Mouse (Mus musculus) liver, postnatal 0 days (tissue): ENCODE measurements at regions not wholly inside any gene's neighbourhood (a gene's known extent, or its start where the extent isn't known, plus 50 kb on each side); places are given as distances from the start of the nearest gene placed in this dataset.

Experiments used
- ATAC-seq: fragments of 200-750 bp; cut with Nextera tagmentation; 2 replicates; pipeline ENCODE4 v1.8.0; 2017; ENCODE audit warnings: mild to moderate bottlenecking, moderate library complexity
- DNase-seq: peaks from one replicate; pipeline ENCODE4 v3.0.0-alpha.2; 2016
- H3K27ac ChIP-seq: fragments of 300-500 bp; sonication (generic); 2 replicates; pipeline ENCODE4 v1.5.1; 2014; ENCODE audit warnings: antibody characterized with exemption, moderate library complexity, mild to moderate bottlenecking, low read depth
- H3K27me3 ChIP-seq: fragments of 300-500 bp; sonication (generic); 2 replicates; pipeline ENCODE4 v1.6.1; 2014; ENCODE audit warnings: low read length, control low read depth, mixed read lengths; ENCODE audit not compliant: insufficient read depth
- H3K36me3 ChIP-seq: fragments of 300-500 bp; sonication (generic); replicated peaks from 2 replicates; pipeline ENCODE4 v1.6.1; 2014; ENCODE audit warnings: mild to moderate bottlenecking, control low read depth, low read length, moderate library complexity, mixed read lengths; ENCODE audit not compliant: insufficient read depth
- H3K4me1 ChIP-seq: fragments of 300-500 bp; sonication (generic); 2 replicates; pipeline ENCODE4 v1.6.1; 2014; ENCODE audit warnings: antibody characterized with exemption, mild to moderate bottlenecking, control low read depth; ENCODE audit not compliant: insufficient read depth
- H3K4me2 ChIP-seq: fragments of 300-500 bp; sonication (generic); 2 replicates; pipeline ENCODE4 v1.6.1; 2014; ENCODE audit warnings: low read depth, mild to moderate bottlenecking, low read length, moderate library complexity, mixed read lengths
- H3K4me3 ChIP-seq: fragments of 300-500 bp; sonication (generic); 2 replicates; pipeline ENCODE4 v1.5.1; 2014; ENCODE audit warnings: low read depth, low read length
- H3K9ac ChIP-seq: fragments of 300-500 bp; sonication (generic); replicated peaks from 2 replicates; pipeline ENCODE4 v1.6.1; 2014; ENCODE audit warnings: mild to moderate bottlenecking, moderate library complexity
- H3K9me3 ChIP-seq: fragments of 300-500 bp; sonication (generic); 2 replicates; pipeline ENCODE4 v1.6.1; 2016; ENCODE audit warnings: mild to moderate bottlenecking, control low read depth, low read length, mixed read lengths
- CTCF ChIP-seq: sonication (generic); IDR thresholded peaks from 2 replicates; pipeline ENCODE4 v1.5.1; 2016; ENCODE audit warnings: antibody characterized with exemption, low read depth
- EP300 ChIP-seq: IDR thresholded peaks from 2 replicates; pipeline ENCODE4 v1.6.1; 2016; ENCODE audit warnings: antibody characterized with exemption, low read depth, mild to moderate bottlenecking
- WGBS: fragments of 180-500 bp; shearing (Covaris S2); extraction: QIAGEN DNeasy Blood & Tissue Kit; methylation state at CpG from one replicate; pipeline ENCODE4 v1.1.7; 2014; ENCODE audit not compliant: insufficient replicate concordance; 5-methylcytosine and 5-hydroxymethylcytosine counted together

DNA sequence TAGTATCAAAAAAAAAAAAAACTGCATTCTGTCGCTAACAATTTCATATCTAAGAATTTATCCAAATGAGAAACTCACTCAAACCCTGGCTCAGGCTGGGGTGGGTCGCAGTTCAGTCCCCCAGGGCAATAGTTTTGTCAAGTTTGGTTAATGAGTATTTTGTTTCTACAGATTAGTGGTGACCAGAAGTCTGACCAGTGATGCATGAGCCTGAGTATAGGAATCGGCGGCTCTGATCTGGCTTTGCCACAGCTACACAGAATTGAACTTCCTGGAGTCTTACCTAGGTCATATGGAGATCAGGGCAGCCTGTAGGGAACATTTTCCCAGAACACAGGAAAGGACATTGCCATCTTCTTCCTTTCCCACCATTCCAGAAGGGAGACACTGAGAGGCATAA, 212.1 kb downstream of the Efnb2 start:
- TF ChIP-seq CTCF (no peak), EP300 (no peak)
- no peaks in the 10 kb centered on the region for H3K4me1 ChIP-seq
- H3K27ac ChIP-seq = no peak overlapping the region
- H3K4me2 ChIP-seq = no peak overlapping the region
- no peak overlapping the region for H3K9ac ChIP-seq
- no peak overlapping the region for H3K4me3 ChIP-seq
- H3K27me3 ChIP-seq = no peaks in the 10 kb centered on the region
- no peak for DNase-seq
- no peak for ATAC-seq
- no peaks in the 10 kb centered on the region for H3K9me3 ChIP-seq
- H3K36me3 ChIP-seq = no peaks in the 10 kb centered on the region
- WGBS = 85% methylated on average over 4 of the region's 4 CpGs

DNA sequence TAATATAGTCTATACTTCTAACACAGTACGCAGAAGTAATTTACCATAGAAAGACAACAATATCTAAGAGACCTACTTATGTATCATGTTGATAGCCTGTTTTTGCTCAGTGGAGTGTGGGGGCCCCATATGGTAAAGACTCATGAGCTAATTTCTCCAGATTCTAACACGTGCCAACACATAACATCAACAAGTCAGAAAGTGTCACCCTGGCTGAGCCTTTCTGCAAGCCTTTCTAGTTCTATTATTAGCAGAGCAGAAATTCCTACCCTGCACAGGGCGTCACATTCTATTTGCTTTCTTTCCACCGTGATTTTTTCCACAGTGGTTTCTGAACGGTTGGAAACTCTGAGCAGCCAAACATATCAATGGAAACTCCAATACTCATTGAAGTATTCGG, 219.5 kb downstream of the Efnb2 start:
- no peak for ATAC-seq
- Histone ChIP-seq H3K9me3 (no peaks in the 10 kb centered on the region), H3K9ac (no peak overlapping the region), H3K36me3 (no peaks in the 10 kb centered on the region), H3K27ac (no peak overlapping the region), H3K4me1 (no peaks in the 10 kb centered on the region), H3K4me2 (no peak overlapping the region), H3K4me3 (no peak overlapping the region), H3K27me3 (no peaks in the 10 kb centered on the region)
- no peak for TF ChIP-seq EP300
- no peak for TF ChIP-seq CTCF
- DNase-seq = no peak
- 74% methylated on average over 6 of the region's 6 CpGs for WGBS

DNA sequence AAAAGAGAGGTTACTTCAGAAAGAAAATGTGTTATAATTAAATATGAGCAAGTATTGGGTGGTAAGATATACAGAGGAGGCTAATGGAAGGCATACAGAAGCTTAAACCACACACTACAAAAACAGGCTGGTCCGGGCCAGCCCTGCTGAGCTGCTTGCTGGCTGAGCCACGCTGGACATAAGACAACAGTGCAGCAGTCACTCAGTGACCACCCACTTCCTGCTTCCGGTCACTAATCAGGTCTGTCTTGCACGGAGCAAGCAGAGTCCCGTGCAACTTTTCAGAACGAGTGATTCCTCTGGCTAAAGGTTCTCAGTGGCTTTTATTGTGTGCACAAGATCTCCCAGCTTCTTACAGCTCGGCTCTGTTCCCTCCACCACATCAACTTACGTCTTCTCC, 220.1 kb downstream of the Efnb2 start:
- Histone ChIP-seq H3K27me3 (no peaks in the 10 kb centered on the region), H3K9me3 (no peaks in the 10 kb centered on the region), H3K9ac (no peak overlapping the region), H3K27ac (no peak overlapping the region), H3K4me3 (no peak overlapping the region), H3K36me3 (no peaks in the 10 kb centered on the region), H3K4me2 (peak overlapping the region; percentile 40), H3K4me1 (no peaks in the 10 kb centered on the region)
- no peak for ATAC-seq
- TF ChIP-seq CTCF (no peak), EP300 (no peak)
- WGBS = 26% methylated on average over 8 of the region's 8 CpGs
- no peak for DNase-seq

DNA sequence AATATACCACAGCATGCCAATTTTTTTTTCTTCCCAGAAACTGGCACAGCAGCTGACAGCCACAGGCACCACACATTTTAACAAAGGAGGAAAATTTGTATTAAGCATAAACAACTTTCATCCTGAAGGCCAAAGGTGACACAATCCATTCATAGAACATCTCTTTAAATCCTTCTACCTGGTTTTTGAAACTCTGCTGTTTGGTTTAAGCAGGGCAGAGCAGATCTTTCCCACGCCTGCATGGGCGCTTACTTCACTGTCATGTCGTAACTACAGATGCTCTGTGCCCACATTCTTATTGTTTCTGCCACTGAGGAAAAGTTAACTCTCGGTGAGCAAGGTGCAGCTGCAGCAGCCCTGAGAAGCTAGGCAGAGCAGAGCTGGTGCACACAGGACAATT, 234.8 kb downstream of the Efnb2 start:
- H3K36me3 ChIP-seq = no peaks in the 10 kb centered on the region
- no peak overlapping the region for H3K4me3 ChIP-seq
- H3K9me3 ChIP-seq = no peaks in the 10 kb centered on the region
- no peak overlapping the region for H3K9ac ChIP-seq
- no peak overlapping the region for H3K4me2 ChIP-seq
- H3K4me1 ChIP-seq = no peaks in the 10 kb centered on the region
- 65% methylated on average over 4 of the region's 4 CpGs for WGBS
- TF ChIP-seq CTCF (no peak), EP300 (no peak)
- DNase-seq (no peak), ATAC-seq (no peak)
- H3K27me3 ChIP-seq = no peaks in the 10 kb centered on the region
- H3K27ac ChIP-seq = no peak overlapping the region

DNA sequence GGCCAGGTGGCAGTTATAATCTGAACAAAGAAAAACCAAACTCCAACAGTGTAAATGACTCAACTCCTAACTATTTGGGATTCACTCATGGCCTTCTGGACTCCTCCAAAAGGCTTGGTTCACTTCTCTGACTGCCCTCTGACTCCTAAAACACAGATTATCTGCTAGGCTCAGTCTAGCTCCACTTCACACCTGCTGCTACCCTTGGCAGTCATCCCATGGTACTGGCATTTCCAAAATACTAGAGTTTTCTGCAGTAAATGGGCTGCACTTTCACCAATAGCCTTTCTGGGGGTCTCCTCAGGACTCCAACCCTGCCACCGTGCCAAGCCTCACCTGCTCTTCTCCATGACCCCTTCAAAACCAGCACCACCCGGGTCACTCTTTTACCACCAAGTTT, 237.6 kb downstream of the Efnb2 start:
- ATAC-seq (no peak), DNase-seq (no peak)
- Histone ChIP-seq H3K27ac (no peak overlapping the region), H3K9me3 (no peaks in the 10 kb centered on the region), H3K4me2 (no peak overlapping the region), H3K9ac (no peak overlapping the region), H3K4me1 (no peaks in the 10 kb centered on the region), H3K36me3 (no peaks in the 10 kb centered on the region), H3K27me3 (no peaks in the 10 kb centered on the region), H3K4me3 (no peak overlapping the region)
- TF ChIP-seq CTCF (no peak), EP300 (no peak)
- 82% methylated on average over 2 of the region's 2 CpGs for WGBS

DNA sequence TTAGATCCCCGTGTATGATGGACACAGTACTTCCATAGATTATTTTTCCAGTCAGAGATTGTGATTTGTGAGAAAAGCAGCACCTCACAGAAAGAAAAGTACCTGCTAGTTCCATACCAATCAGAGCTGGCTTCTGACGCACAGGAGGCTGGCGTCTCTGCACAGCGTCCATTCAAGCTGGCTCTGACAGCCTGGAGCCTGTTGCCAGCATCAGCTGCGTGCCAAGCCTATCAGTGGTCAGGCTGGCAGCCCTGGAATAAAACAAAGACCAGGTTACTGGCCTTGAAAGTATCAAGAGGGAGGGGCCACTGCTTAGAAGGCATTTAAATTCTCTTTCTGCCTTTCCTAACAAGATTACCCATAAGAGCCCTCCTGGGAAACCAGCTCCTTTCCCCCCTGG, 239.3 kb downstream of the Efnb2 start:
- H3K27me3 ChIP-seq = no peaks in the 10 kb centered on the region
- DNase-seq = no peak
- no peaks in the 10 kb centered on the region for H3K36me3 ChIP-seq
- no peaks in the 10 kb centered on the region for H3K9me3 ChIP-seq
- H3K4me3 ChIP-seq = no peak overlapping the region
- H3K27ac ChIP-seq = no peak overlapping the region
- H3K4me2 ChIP-seq = no peak overlapping the region
- TF ChIP-seq CTCF (no peak), EP300 (no peak)
- no peak for ATAC-seq
- no peaks in the 10 kb centered on the region for H3K4me1 ChIP-seq
- WGBS = 75% methylated on average over 5 of the region's 5 CpGs
- H3K9ac ChIP-seq = no peak overlapping the region

DNA sequence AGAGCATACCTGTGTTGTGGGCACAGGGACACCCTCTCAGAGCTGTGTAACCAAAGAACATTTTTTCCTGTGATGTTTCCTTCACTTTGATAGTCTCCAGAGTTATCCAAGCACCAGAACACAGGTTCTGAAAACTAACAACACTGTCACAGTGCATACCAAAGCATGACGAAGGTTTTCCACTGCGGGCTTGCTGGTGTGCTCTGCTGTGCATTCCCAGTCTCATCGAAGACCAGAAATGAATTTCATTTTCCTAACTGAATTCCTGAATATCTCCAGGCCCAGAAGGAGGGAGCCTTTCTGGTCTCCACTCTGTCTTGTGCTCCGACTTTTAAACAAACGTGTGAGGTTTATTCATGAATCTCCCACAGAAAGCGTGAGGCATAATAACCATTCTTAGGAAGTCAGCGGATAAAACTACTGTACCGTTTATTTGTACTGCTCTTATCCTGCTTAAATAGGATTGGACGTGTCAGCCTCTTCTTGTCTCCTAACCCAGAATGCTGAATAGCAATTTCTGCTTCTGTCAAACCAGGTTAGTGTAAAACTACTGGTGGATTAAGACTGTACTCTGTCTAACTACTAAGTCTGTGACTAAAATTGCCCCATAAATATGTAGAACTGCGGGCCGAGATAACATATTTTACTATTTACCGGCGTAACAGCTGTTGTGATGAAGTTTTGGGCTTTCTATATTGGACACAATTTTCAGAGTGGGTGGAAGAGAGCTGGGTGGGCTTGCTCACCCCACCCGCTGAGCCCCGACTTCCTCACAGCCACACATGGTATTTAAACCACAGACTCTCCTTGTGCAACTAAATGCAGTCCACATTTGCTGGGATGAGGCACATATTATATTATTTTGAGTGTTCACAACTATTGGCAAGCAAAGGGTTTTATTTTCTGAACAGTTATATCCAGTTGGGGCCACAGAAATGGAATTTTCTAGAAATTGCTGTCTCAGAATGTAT, 241.4 kb downstream of the Efnb2 start:
- Histone ChIP-seq H3K36me3 (no peaks in the 10 kb centered on the region), H3K4me2 (no peak overlapping the region), H3K9me3 (no peaks in the 10 kb centered on the region), H3K27me3 (no peaks in the 10 kb centered on the region), H3K4me1 (no peaks in the 10 kb centered on the region), H3K27ac (no peak overlapping the region), H3K9ac (no peak overlapping the region), H3K4me3 (no peak overlapping the region)
- ATAC-seq (no peak), DNase-seq (no peak)
- WGBS = 79% methylated on average over 15 of the region's 15 CpGs
- no peak for TF ChIP-seq EP300
- TF ChIP-seq CTCF = no peak
